Mouse (Mus musculus): ENCODE measurements around the gene Pafah1b2. TPM values are rescaled to one million over a fixed set of nuclear protein-coding genes. Genes with fewer than 3 reads are reported as not detected.

Pafah1b2 gene
- 132 and 135 TPM in 2 replicates for total RNA-seq (2021)
- long read RNA-seq, experiment 1, full-length matches to known transcripts = 136 of 155 reads
- long read RNA-seq, experiment 1, partial matches to known transcripts = 0 of 155 reads
- long read RNA-seq, experiment 1, other reads (novel, unspliced or antisense) = 19 of 155 reads
- long read RNA-seq, experiment 2, full-length matches to known transcripts = 87 of 99 reads
- long read RNA-seq, experiment 2, partial matches to known transcripts = 0 of 99 reads
- long read RNA-seq, experiment 2, other reads (novel, unspliced or antisense) = 12 of 99 reads

- DNase-seq = peak; percentile 98
Observed at GRCm38 (mm10) chr9:46012091-46013008, at the start of gene Pafah1b2, which contains the start of gene Sik3. Pafah1b2 (minus strand) TSS chr9:46012690. Sik3 (plus strand) TSS chr9:46012820.

- DNase-seq = peak; percentile 67
Observed at GRCm38 (mm10) chr9:46061696-46062425, 49.4 kb upstream of the Pafah1b2 start.

- no peak for DNase-seq
Observed at GRCm38 (mm10) chr9:46060249-46060648, 47.8 kb upstream of the Pafah1b2 start.

GRCm38 (mm10) chr9:46058065-46058464, 45.6 kb upstream of the Pafah1b2 start:
- no peak for DNase-seq

GRCm38 (mm10) chr9:46053014-46053666, 40.6 kb upstream of the Pafah1b2 start:
- DNase-seq = no peak

- no peak for DNase-seq
Observed at GRCm38 (mm10) chr9:46050203-46050602, 37.7 kb upstream of the Pafah1b2 start.

- DNase-seq = no peak
Observed at GRCm38 (mm10) chr9:46049525-46049924, 37.0 kb upstream of the Pafah1b2 start.

- no peak for DNase-seq
Observed at GRCm38 (mm10) chr9:46046724-46047517, 34.4 kb upstream of the Pafah1b2 start.

GRCm38 (mm10) chr9:46043626-46044025, 31.1 kb upstream of the Pafah1b2 start:
- DNase-seq = no peak

- DNase-seq = no peak
Observed at GRCm38 (mm10) chr9:46042387-46042786, 29.9 kb upstream of the Pafah1b2 start.

GRCm38 (mm10) chr9:46041186-46041585, 28.7 kb upstream of the Pafah1b2 start:
- DNase-seq = no peak

GRCm38 (mm10) chr9:46038786-46039185, 26.3 kb upstream of the Pafah1b2 start:
- DNase-seq = no peak

GRCm38 (mm10) chr9:46036881-46037280, 24.4 kb upstream of the Pafah1b2 start:
- DNase-seq = no peak

- DNase-seq = peak; percentile 56
Observed at GRCm38 (mm10) chr9:46035290-46035871, 22.9 kb upstream of the Pafah1b2 start.

GRCm38 (mm10) chr9:46033862-46034261, 21.4 kb upstream of the Pafah1b2 start:
- no peak for DNase-seq

GRCm38 (mm10) chr9:46033058-46033457, 20.6 kb upstream of the Pafah1b2 start:
- DNase-seq = no peak

- DNase-seq = peak; percentile 63
Observed at GRCm38 (mm10) chr9:46032190-46032589, 19.7 kb upstream of the Pafah1b2 start.

- DNase-seq = no peak
Observed at GRCm38 (mm10) chr9:46030968-46031367, 18.5 kb upstream of the Pafah1b2 start.

GRCm38 (mm10) chr9:46030184-46030583, 17.7 kb upstream of the Pafah1b2 start:
- no peak for DNase-seq

GRCm38 (mm10) chr9:46029534-46029933, 17.0 kb upstream of the Pafah1b2 start:
- no peak for DNase-seq

- DNase-seq = no peak
Observed at GRCm38 (mm10) chr9:46027994-46028393, 15.5 kb upstream of the Pafah1b2 start.
